Comparison of ENCODE assay signal across 8 mouse cellular contexts in genomic region chr13:50417389-50418183, GRCm38 (mm10). TPM values are rescaled to one million over a fixed set of nuclear protein-coding genes. Genes with fewer than 3 reads are reported as not detected.
DNase-seq lines count a peak whose midpoint lies in the region; ATAC-seq lines count a peak whose summit lies in the region.

Fbxw17 (plus strand) TSS chr13:50417864.

- ATAC-seq in intestine, embryonic 15.5 days = peak; percentile 98
- ATAC-seq in erythroid progenitor cell, adult 5-6 weeks (replicated peaks; ENCODE audit: low FRiP score, poor library complexity, severe bottlenecking) = no peak

- 0 out of 2 replicates have a peak, but pooled peaks cover 4% of the 10 kb centered on the region for H3K4me1 ChIP-seq in intestine, embryonic 15.5 days (replicated peaks)
- peaks cover 18% of the 10 kb centered on the region for H3K4me1 ChIP-seq in midbrain, embryonic 10.5 days

- no peaks in the 10 kb centered on the region for H3K9me3 ChIP-seq in intestine, embryonic 15.5 days
- H3K9me3 ChIP-seq in midbrain, embryonic 10.5 days (replicated peaks) = no peaks in the 10 kb centered on the region

- intact Hi-C loops in gastrocnemius, postnatal 36 days (cut with DNase I) = no loop called here
- intact Hi-C loops in left cerebral cortex, postnatal 25 days (cut with DNase I) = no loop called here

- H3K4me3 ChIP-seq in intestine, embryonic 15.5 days (replicated peaks) = peak within 1 kb of the TSS; percentile 81
- H3K4me3 ChIP-seq in midbrain, embryonic 10.5 days = peak within 1 kb of the TSS; percentile 90

- no peaks in the 10 kb centered on the region for H3K27me3 ChIP-seq in intestine, embryonic 15.5 days (replicated peaks)
- H3K27me3 ChIP-seq in midbrain, embryonic 10.5 days (ENCODE audit: low read depth, poor library complexity, severe bottlenecking) = no peaks in the 10 kb centered on the region

- 0 out of 2 replicates have a peak, but pooled peaks cover 3% of the 10 kb centered on the region for H3K36me3 ChIP-seq in intestine, embryonic 15.5 days
- peaks cover 19% of the 10 kb centered on the region for H3K36me3 ChIP-seq in midbrain, embryonic 10.5 days

- peak within 1 kb of the TSS; percentile 86 for H3K9ac ChIP-seq in intestine, embryonic 15.5 days

- DNase-seq in adrenal gland, adult (ENCODE audit: inconsistent age in 2 of 2, low spot score in 1 of 2) = peak; percentile 80 to 93
- peak; percentile 88 for DNase-seq in embryo, embryonic 10 days (ENCODE audit: low spot score)
- peak; percentile 53 to 57 for DNase-seq in gastrocnemius, postnatal 36 days
- peak; percentile 84 to 88 for DNase-seq in left cerebral cortex, postnatal 25 days (ENCODE audit: low spot score in 2 of 2)
- DNase-seq in midbrain, embryonic 10.5 days (ENCODE audit: low spot score) = peak; percentile 75
- peak; percentile 76 for DNase-seq in right cerebral cortex, postnatal 4 days

- WGBS in intestine, embryonic 15.5 days = 11% methylated on average over 35 of the region's 35 CpGs
- 11% methylated on average over 35 of the region's 35 CpGs for WGBS in midbrain, embryonic 10.5 days

- peak within 1 kb of the TSS; percentile 56; the same call in 1 of the 2 replicates for H3K27ac ChIP-seq in intestine, embryonic 15.5 days
- peak within 1 kb of the TSS; percentile 91 for H3K27ac ChIP-seq in midbrain, embryonic 10.5 days (replicated peaks)

- H3K4me2 ChIP-seq in intestine, embryonic 15.5 days (replicated peaks) = peak within 1 kb of the TSS; percentile 75

RNA-seq across cellular contexts. Expression of gene Fbxw17, which starts in this region (rescaled TPM):
- 1 to 10 TPM; 2.1 to 2.9 TPM for total RNA-seq in gastrocnemius, postnatal 36 days (2021)
- 22.7 and 24.6 TPM in 2 replicates for polyA plus RNA-seq in intestine, embryonic 15.5 days (2015; fragmentation: Nextera tagmentation; extraction: Ambion mirVana)
- total RNA-seq in left cerebral cortex, postnatal 25 days (2021) = 10 to 100 TPM in 1 of 2 experiments, 1 to 10 TPM in 1; 9.9 to 13.7 TPM
- 31.4 and 40.0 TPM in 2 replicates for polyA plus RNA-seq in midbrain, embryonic 10.5 days (2016; fragmentation: Nextera tagmentation; extraction: Ambion mirVana)
- total RNA-seq in erythroid progenitor cell, adult 5-6 weeks (2015; ENCODE audit: low replicate concordance) = 1.4 TPM in 1 of 2 replicates, not detected in the other
- total RNA-seq in erythroid progenitor cell, adult 5-6 weeks (2017; ENCODE audit: low replicate concordance) = 3.3 and 8.5 TPM in 2 replicates
